Mouse (Mus musculus): Measurements from ENCODE around the gene Ikzf4. TPM values are rescaled to one million over a fixed set of nuclear protein-coding genes. Genes with fewer than 3 reads are reported as not detected.
A peak's percentile ranks its signal among the peaks of the same experiment; 100 is the strongest.

Gene Ikzf4
- polyA plus RNA-seq, 1 experiment from 2014 or later, result 1.9 TPM

- ATAC-seq (replicated peaks; ENCODE audit: insufficient number of reproducible peaks, low FRiP score, low TSS enrichment), result 0 out of 2 replicates have a peak, but pooled peaks have one; percentile 24
- 9% methylated on average over 9 of the region's 13 CpGs for WGBS (ENCODE audit: insufficient replicate concordance)
- H3K9ac ChIP-seq (ENCODE audit: low read depth, low read length), result peak overlapping the region; percentile 43; the same call in 1 of the 2 replicates
- no peaks in the 10 kb centered on the region for H3K9me3 ChIP-seq (replicated peaks; ENCODE audit: control insufficient read depth, low read length)
- H3K36me3 ChIP-seq (ENCODE audit: control insufficient read depth, insufficient read depth, low read length), result no peaks in the 10 kb centered on the region
- H3K4me1 ChIP-seq (ENCODE audit: control insufficient read depth, insufficient read depth, low read length), result peaks cover 13% of the 10 kb centered on the region
- H3K4me2 ChIP-seq, result peak overlapping the region; percentile 88
- H3K4me3 ChIP-seq (ENCODE audit: low read depth, low read length), result peak overlapping the region; percentile 50
- H3K27me3 ChIP-seq (ENCODE audit: control insufficient read depth, insufficient read depth, low read length), result no peaks in the 10 kb centered on the region; the same call in 1 of the 2 replicates
- H3K27ac ChIP-seq (ENCODE audit: low read depth, low read length), result no peak overlapping the region
Measured at GRCm38 (mm10) chr10:128646139-128647089, 623 bp upstream of the Ikzf4 start.

GRCm38 (mm10) chr10:128642749-128643148, 3.0 kb downstream of the Ikzf4 start:
- H3K4me1 ChIP-seq (ENCODE audit: control insufficient read depth, insufficient read depth, low read length), result peaks cover 13% of the 10 kb centered on the region
- no peak overlapping the region for H3K4me2 ChIP-seq
- H3K4me3 ChIP-seq (ENCODE audit: low read depth, low read length), result no peak overlapping the region
- no peak overlapping the region for H3K9ac ChIP-seq (ENCODE audit: low read depth, low read length)
- no peak overlapping the region for H3K27ac ChIP-seq (ENCODE audit: low read depth, low read length)
- H3K27me3 ChIP-seq (ENCODE audit: control insufficient read depth, insufficient read depth, low read length), result no peaks in the 10 kb centered on the region; the same call in 1 of the 2 replicates
- no peaks in the 10 kb centered on the region for H3K9me3 ChIP-seq (replicated peaks; ENCODE audit: control insufficient read depth, low read length)
- 0 out of 2 replicates have a peak, but pooled peaks cover 4% of the 10 kb centered on the region for H3K36me3 ChIP-seq (ENCODE audit: control insufficient read depth, insufficient read depth, low read length)
- no peak for ATAC-seq (replicated peaks; ENCODE audit: insufficient number of reproducible peaks, low FRiP score, low TSS enrichment)
- WGBS (ENCODE audit: insufficient replicate concordance), result 64% methylated on average over 6 of the region's 6 CpGs

- H3K27ac ChIP-seq (ENCODE audit: low read depth, low read length), result no peak overlapping the region
- no peaks in the 10 kb centered on the region for H3K9me3 ChIP-seq (replicated peaks; ENCODE audit: control insufficient read depth, low read length)
- H3K4me1 ChIP-seq (ENCODE audit: control insufficient read depth, insufficient read depth, low read length), result peaks cover 18% of the 10 kb centered on the region
- 58% methylated on average over 7 of the region's 7 CpGs for WGBS (ENCODE audit: insufficient replicate concordance)
- no peaks in the 10 kb centered on the region; the same call in 1 of the 2 replicates for H3K27me3 ChIP-seq (ENCODE audit: control insufficient read depth, insufficient read depth, low read length)
- no peak for ATAC-seq (replicated peaks; ENCODE audit: insufficient number of reproducible peaks, low FRiP score, low TSS enrichment)
- H3K4me3 ChIP-seq (ENCODE audit: low read depth, low read length), result no peak overlapping the region
- no peak overlapping the region for H3K4me2 ChIP-seq
- no peak overlapping the region for H3K9ac ChIP-seq (ENCODE audit: low read depth, low read length)
- 0 out of 2 replicates have a peak, but pooled peaks cover 4% of the 10 kb centered on the region for H3K36me3 ChIP-seq (ENCODE audit: control insufficient read depth, insufficient read depth, low read length)
Measured at GRCm38 (mm10) chr10:128641871-128642270, 3.9 kb downstream of the Ikzf4 start.

- no peak for ATAC-seq (replicated peaks; ENCODE audit: insufficient number of reproducible peaks, low FRiP score, low TSS enrichment)
- Histone ChIP-seq H3K4me3 (ENCODE audit: low read depth, low read length) (no peak overlapping the region), H3K9ac (ENCODE audit: low read depth, low read length) (no peak overlapping the region), H3K9me3 (replicated peaks; ENCODE audit: control insufficient read depth, low read length) (no peaks in the 10 kb centered on the region), H3K4me1 (ENCODE audit: control insufficient read depth, insufficient read depth, low read length) (peaks cover 12% of the 10 kb centered on the region), H3K4me2 (no peak overlapping the region), H3K27ac (ENCODE audit: low read depth, low read length) (no peak overlapping the region), H3K36me3 (ENCODE audit: control insufficient read depth, insufficient read depth, low read length) (0 out of 2 replicates have a peak, but pooled peaks cover 4% of the 10 kb centered on the region), H3K27me3 (ENCODE audit: control insufficient read depth, insufficient read depth, low read length) (no peaks in the 10 kb centered on the region; the same call in 1 of the 2 replicates)
- 88% methylated on average over 15 of the region's 15 CpGs for WGBS (ENCODE audit: insufficient replicate concordance)
Measured at GRCm38 (mm10) chr10:128640891-128641290, 4.9 kb downstream of the Ikzf4 start.

- H3K4me2 ChIP-seq, result no peak overlapping the region
- no peaks in the 10 kb centered on the region; the same call in 1 of the 2 replicates for H3K27me3 ChIP-seq (ENCODE audit: control insufficient read depth, insufficient read depth, low read length)
- 72% methylated on average over 14 of the region's 14 CpGs for WGBS (ENCODE audit: insufficient replicate concordance)
- peaks cover 12% of the 10 kb centered on the region for H3K4me1 ChIP-seq (ENCODE audit: control insufficient read depth, insufficient read depth, low read length)
- no peak overlapping the region for H3K9ac ChIP-seq (ENCODE audit: low read depth, low read length)
- H3K9me3 ChIP-seq (replicated peaks; ENCODE audit: control insufficient read depth, low read length), result no peaks in the 10 kb centered on the region
- no peak for ATAC-seq (replicated peaks; ENCODE audit: insufficient number of reproducible peaks, low FRiP score, low TSS enrichment)
- no peak overlapping the region for H3K27ac ChIP-seq (ENCODE audit: low read depth, low read length)
- H3K4me3 ChIP-seq (ENCODE audit: low read depth, low read length), result no peak overlapping the region
- H3K36me3 ChIP-seq (ENCODE audit: control insufficient read depth, insufficient read depth, low read length), result 0 out of 2 replicates have a peak, but pooled peaks cover 4% of the 10 kb centered on the region
Measured at GRCm38 (mm10) chr10:128639999-128640398, 5.8 kb downstream of the Ikzf4 start.

GRCm38 (mm10) chr10:128637011-128637410, 8.8 kb downstream of the Ikzf4 start:
- ATAC-seq (replicated peaks; ENCODE audit: insufficient number of reproducible peaks, low FRiP score, low TSS enrichment), result no peak
- no peak overlapping the region for H3K27ac ChIP-seq (ENCODE audit: low read depth, low read length)
- peak overlapping the region; percentile 59 for H3K9ac ChIP-seq (ENCODE audit: low read depth, low read length)
- peak overlapping the region; percentile 14; the same call in 1 of the 2 replicates for H3K4me3 ChIP-seq (ENCODE audit: low read depth, low read length)
- 0 out of 2 replicates have a peak, but pooled peaks cover 6% of the 10 kb centered on the region for H3K36me3 ChIP-seq (ENCODE audit: control insufficient read depth, insufficient read depth, low read length)
- H3K9me3 ChIP-seq (replicated peaks; ENCODE audit: control insufficient read depth, low read length), result no peaks in the 10 kb centered on the region
- 15% methylated on average over 11 of the region's 11 CpGs for WGBS (ENCODE audit: insufficient replicate concordance)
- no peaks in the 10 kb centered on the region for H3K27me3 ChIP-seq (ENCODE audit: control insufficient read depth, insufficient read depth, low read length)
- H3K4me1 ChIP-seq (ENCODE audit: control insufficient read depth, insufficient read depth, low read length), result peaks cover 10% of the 10 kb centered on the region
- peak overlapping the region; percentile 50 for H3K4me2 ChIP-seq

GRCm38 (mm10) chr10:128636561-128636960, 9.2 kb downstream of the Ikzf4 start:
- Histone ChIP-seq H3K9ac (ENCODE audit: low read depth, low read length) (peak overlapping the region; percentile 59; the same call in 1 of the 2 replicates), H3K4me1 (ENCODE audit: control insufficient read depth, insufficient read depth, low read length) (peaks cover 6% of the 10 kb centered on the region; the same call in 1 of the 2 replicates), H3K27me3 (ENCODE audit: control insufficient read depth, insufficient read depth, low read length) (no peaks in the 10 kb centered on the region), H3K36me3 (ENCODE audit: control insufficient read depth, insufficient read depth, low read length) (0 out of 2 replicates have a peak, but pooled peaks cover 6% of the 10 kb centered on the region), H3K27ac (ENCODE audit: low read depth, low read length) (no peak overlapping the region), H3K4me3 (ENCODE audit: low read depth, low read length) (peak overlapping the region; percentile 14; the same call in 1 of the 2 replicates), H3K9me3 (replicated peaks; ENCODE audit: control insufficient read depth, low read length) (no peaks in the 10 kb centered on the region), H3K4me2 (peak overlapping the region; percentile 50)
- WGBS (ENCODE audit: insufficient replicate concordance), result 41% methylated on average over 6 of the region's 6 CpGs
- no peak for ATAC-seq (replicated peaks; ENCODE audit: insufficient number of reproducible peaks, low FRiP score, low TSS enrichment)

GRCm38 (mm10) chr10:128635697-128636096, 10.1 kb downstream of the Ikzf4 start:
- WGBS (ENCODE audit: insufficient replicate concordance), result 86% methylated on average over 13 of the region's 13 CpGs
- no peaks in the 10 kb centered on the region for H3K27me3 ChIP-seq (ENCODE audit: control insufficient read depth, insufficient read depth, low read length)
- peaks cover 6% of the 10 kb centered on the region; the same call in 1 of the 2 replicates for H3K4me1 ChIP-seq (ENCODE audit: control insufficient read depth, insufficient read depth, low read length)
- no peak for ATAC-seq (replicated peaks; ENCODE audit: insufficient number of reproducible peaks, low FRiP score, low TSS enrichment)
- H3K9ac ChIP-seq (ENCODE audit: low read depth, low read length), result no peak overlapping the region
- H3K9me3 ChIP-seq (replicated peaks; ENCODE audit: control insufficient read depth, low read length), result no peaks in the 10 kb centered on the region
- 0 out of 2 replicates have a peak, but pooled peaks cover 2% of the 10 kb centered on the region for H3K36me3 ChIP-seq (ENCODE audit: control insufficient read depth, insufficient read depth, low read length)
- H3K4me2 ChIP-seq, result no peak overlapping the region
- no peak overlapping the region for H3K4me3 ChIP-seq (ENCODE audit: low read depth, low read length)
- no peak overlapping the region for H3K27ac ChIP-seq (ENCODE audit: low read depth, low read length)

Measured in heart, embryonic 11.5 days (tissue).